Mouse (Mus musculus): ENCODE measurements around the gene Pheta1. TPM values are rescaled to one million over a fixed set of nuclear protein-coding genes. Genes with fewer than 3 reads are reported as not detected.

Gene Pheta1
- 10 to 100 TPM in 1 of 2 experiments, 1 to 10 TPM in 1; 9.3 to 10.9 TPM for total RNA-seq (2021)

GRCm38 (mm10) chr5:121848743-121849142 lies at the start of gene Pheta1:
Gene Pheta1 (plus strand): TSS chr5:121848984.
- DNase-seq, result peak; percentile 96

DNA sequence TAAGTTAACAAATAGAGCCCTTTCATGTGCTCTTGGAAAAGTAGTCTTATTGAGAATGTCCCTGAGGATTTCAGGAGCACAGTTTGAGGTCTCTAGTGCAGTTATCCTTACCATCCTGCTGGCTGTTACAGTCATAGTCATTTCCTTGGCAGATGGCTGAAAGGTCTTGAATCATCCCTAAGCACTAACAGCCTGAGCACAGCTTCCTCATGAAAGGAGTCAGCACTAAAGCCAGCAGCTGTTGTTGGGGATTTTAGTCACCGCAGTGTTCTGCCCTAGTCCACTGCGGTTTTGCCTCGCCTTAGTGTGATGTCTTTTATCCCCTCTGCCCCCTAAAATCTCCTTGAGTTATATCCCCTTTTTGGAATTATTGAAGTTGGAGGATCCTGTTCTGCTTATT lies 41.6 kb upstream of the Pheta1 start:
- DNase-seq, result no peak

DNA sequence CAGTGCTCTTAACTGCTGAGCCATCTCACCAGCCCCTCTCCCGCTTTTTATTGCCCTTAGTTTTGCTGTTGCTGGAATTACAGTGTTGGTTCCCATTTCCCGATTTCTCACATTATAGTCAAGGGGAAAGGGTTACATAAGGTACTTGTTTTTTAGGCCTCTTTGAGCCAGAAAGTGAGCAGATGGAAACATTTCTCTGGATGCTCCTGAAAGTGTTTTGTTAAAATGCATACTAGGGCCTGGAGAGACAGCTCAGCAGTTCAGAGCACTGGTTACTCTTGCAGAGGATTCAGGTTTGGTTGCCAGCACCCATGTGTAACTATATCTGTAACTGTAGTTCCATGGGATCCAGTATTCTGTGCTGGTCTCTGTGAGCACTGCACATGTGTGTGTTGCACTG lies 40.6 kb upstream of the Pheta1 start:
- no peak for DNase-seq

- peak; percentile 75 for DNase-seq
These were observed 39.0 kb upstream of the Pheta1 start for GRCm38 (mm10) chr5:121809667-121810224.

GRCm38 (mm10) chr5:121810331-121811151 lies 38.2 kb upstream of the Pheta1 start:
- no peak for DNase-seq

DNA sequence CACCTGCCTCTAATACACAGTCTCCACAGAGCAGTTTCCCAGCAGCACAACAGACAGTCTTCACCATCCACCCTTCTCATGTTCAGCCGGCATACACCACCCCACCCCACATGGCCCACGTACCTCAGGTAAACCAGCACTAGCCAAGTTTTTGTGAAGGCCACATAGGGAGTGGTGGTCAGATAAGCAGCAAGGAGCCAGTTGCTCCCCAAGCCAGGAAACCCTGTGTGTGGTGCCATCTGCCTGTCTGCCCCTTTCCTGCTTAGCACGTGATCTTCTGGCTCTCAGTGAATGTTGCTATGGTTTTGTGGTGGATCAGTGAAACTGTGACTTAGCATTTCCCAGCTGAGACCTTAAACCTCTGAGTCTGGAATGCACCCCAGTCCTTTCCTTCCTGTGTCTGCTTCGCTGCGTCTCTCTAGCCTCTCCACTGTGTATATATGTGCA lies 37.3 kb upstream of the Pheta1 start:
- DNase-seq, result no peak

GRCm38 (mm10) chr5:121812526-121813243 lies 36.1 kb upstream of the Pheta1 start:
- DNase-seq, result no peak

DNA sequence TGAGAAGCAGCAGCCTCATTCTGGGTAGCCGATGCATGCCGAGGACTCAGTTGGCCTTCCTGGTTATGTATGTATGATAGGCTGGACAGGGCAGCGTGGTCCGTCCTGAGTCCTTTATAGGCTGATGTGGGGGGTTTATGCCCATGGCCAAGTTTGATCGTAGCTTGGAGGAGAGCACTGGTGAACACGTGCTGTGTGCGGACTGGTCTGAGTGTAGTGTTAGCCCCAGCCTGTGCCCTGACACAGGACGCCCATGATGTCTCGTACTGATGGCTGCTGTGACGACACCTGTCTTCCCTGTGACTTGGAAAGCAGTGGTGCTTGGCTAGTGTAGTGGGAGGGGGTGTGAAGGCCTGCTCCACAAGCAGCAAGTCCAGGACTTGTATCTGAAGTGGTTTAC lies 35.0 kb upstream of the Pheta1 start:
- no peak for DNase-seq

DNA sequence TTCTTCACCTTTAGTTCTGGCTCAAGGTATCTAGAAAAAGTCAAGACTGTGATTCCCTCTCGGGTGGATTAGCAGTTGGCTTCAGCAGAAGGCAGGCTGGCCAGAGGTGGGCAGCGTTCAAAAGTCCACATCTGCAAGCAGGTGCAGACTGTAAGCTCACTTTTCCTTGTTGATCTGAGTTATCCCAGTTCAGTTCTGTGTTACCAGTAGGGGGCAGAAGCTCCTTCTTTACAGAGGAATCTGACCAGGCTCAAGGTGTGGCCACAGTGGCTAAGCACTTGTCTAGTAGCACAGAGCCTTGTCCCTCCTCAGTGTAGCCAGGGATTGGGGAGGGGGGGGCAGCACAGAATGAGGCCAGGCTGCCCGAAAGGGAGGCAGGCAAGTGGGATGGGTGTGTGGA lies 33.7 kb upstream of the Pheta1 start:
- peak; percentile 75 for DNase-seq

GRCm38 (mm10) chr5:121815867-121816380 lies 32.9 kb upstream of the Pheta1 start:
- DNase-seq, result no peak

- DNase-seq, result no peak
These were observed 32.2 kb upstream of the Pheta1 start for GRCm38 (mm10) chr5:121816611-121817010.

GRCm38 (mm10) chr5:121817551-121817950 lies 31.2 kb upstream of the Pheta1 start:
- no peak for DNase-seq

DNA sequence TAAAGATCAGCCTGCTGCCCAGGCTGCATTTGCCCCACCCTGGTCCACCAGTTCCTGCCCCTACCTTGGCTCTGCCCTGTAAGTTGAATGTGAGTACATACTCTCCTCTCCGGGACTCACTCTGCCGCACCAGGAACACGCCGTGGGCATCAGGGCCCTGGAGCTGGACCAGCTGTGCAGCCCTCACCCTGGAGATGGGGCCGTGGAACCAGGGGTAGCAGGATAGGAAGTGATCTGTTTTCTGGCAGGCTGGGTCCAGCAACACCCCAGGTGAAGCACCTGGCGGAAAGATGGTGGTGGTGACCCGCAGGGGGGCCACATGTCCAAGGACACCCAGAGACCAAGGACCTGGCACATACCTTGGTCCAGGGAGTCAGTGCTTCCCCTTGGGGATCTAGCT lies 30.4 kb upstream of the Pheta1 start:
- no peak for DNase-seq

- DNase-seq, result no peak
These were observed 29.9 kb upstream of the Pheta1 start for GRCm38 (mm10) chr5:121818862-121819261.

DNA sequence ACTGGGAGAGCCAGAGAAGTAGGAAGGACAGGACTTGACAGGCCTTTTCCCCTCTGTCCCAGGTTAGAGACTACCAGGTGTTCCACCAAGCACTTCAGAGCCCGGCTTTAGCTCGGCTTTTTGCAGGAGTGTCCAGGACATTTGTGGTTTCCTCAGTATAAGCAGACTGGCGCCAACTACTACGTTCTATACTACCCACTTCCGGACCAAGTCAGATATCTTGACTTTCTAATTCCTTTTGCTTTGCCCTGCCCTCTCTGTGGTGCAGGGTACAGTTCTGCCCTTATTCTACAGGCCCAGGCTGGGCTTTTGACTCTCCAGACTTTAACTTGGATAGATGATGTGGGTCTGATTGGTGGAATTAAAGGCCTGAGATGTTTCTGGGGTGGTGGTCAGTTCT lies 29.2 kb upstream of the Pheta1 start:
- DNase-seq, result no peak

- no peak for DNase-seq
These were observed 28.6 kb upstream of the Pheta1 start for GRCm38 (mm10) chr5:121820161-121820560.

DNA sequence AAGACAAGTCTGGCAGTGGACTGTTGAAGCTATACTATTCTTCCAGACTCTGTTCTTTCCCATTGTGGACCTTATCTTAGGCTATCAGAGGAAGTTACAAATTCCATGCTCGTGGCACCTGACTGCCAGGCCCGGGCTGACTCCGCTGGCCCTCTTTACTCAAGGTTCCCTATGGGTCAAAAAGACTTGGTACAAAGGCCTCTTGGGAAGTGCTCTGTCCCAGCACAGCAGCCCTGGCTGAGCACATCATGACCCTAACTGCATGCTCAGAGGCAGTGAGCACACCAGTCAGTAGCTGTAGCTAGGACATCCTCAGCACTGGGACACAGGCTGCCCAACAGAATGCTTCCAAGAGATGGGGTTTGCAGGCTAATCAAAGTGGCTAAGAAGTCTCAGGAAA lies 28.1 kb upstream of the Pheta1 start:
- DNase-seq, result no peak

GRCm38 (mm10) chr5:121821116-121821515 lies 27.7 kb upstream of the Pheta1 start:
- no peak for DNase-seq

DNA sequence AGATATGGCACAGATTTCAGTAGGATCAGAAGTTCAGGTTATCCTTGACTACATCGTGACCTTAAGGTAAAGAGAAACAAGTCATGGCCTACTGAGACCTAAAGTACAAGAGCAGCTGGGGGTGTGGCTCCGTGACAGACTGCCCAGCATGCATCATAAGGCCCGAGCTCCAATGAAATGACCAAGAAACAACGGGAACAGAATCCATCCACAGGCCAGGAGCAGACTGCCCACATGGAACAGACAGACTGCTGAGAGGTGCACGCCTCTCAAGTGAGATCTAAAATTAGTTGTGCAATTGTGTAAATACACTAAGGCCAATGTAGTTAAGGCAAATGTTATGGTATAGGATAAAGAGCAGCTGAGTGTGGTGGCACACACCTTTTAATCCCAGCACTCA lies 27.2 kb upstream of the Pheta1 start:
- no peak for DNase-seq

DNA sequence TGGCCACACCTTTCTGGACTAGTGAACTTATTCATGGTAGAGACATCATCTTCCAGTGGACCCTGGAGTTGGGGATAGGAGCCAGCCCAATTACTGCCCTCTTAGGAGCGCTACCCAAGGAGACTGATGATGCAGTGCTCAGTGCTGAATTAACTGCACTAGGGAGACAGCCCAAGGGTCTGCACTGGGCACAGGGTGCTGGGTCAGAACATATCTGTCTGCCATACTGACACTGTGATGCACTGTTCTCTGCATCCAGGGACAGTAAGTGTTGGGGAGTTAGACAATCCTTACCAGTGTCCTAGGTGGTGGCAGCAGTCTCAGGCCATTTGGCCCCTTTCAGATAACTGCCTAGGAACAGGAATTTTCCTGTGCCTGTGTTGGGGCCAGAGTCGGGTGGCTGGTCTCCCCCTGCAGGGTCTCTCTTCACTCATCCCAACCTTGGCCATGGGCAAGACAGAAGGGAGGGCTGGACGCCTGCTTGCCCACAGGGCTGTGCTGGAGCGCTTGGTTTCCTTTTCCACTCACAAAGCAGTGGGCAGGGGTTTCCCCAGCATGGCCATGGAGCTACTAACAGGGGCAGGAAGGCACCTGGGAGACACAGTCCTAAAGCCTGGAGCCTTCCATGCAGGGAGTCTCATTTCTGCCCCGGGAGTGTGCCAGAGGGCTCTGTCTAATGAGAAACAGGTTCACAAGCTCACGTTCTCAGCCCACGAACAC lies 25.8 kb upstream of the Pheta1 start:
- no peak for DNase-seq

DNA sequence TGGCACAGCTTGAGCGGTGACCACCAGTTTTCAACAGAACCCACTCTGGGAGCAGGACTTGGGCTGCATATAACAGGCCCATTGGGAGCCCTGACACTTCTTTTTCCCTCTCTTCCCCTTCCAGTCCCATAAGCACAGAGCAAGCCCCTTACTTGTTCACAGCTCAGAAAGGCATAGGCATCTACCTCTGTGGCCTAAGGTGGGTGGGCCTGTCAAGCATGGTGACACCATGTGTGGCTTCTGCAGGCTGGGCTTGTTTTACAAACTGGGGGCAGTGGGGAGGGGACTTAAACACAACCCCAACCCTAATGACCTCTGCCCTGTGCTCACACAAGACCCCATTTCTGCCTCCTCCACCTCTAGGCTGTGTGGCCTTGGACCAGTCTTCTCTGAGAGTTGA lies 25.1 kb upstream of the Pheta1 start:
- DNase-seq, result no peak

GRCm38 (mm10) chr5:121824121-121824520 lies 24.7 kb upstream of the Pheta1 start:
- peak; percentile 63 for DNase-seq

DNA sequence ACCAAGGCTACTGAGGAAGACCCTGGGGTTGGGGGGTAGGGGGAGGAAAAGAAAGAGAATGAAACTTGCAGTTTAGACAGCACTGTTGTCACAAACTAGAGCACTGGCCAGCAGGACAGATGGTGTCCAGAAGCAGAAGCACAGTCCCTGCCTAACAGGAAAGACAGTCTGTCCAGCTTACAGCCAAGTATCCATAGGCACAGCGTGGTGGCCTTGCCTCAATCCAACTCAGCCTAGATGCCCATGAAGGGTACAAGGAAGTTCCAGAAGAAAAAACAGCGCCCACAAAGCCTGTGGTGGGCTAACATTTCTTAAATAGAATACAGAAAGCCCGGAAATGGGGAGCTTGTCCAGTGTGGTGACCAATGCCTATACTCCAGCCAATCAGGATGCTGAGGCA lies 23.2 kb upstream of the Pheta1 start:
- DNase-seq, result no peak

Data from heart, postnatal 4 days (tissue).